Mouse (Mus musculus): ENCODE measurements around the gene Enpp1. TPM values are rescaled to one million over a fixed set of nuclear protein-coding genes. Genes with fewer than 3 reads are reported as not detected.
A peak's percentile ranks its signal among the peaks of the same experiment; 100 is the strongest.

Enpp1 gene
- polyA plus RNA-seq, 1 experiment from 2014 or later: 9.6 TPM

- peak within 1 kb of the TSS; percentile 69 for H3K4me3 ChIP-seq (ENCODE audit: low read depth, low read length)
- H3K27ac ChIP-seq (ENCODE audit: low read depth): peak within 1 kb of the TSS; percentile 91
- no peaks in the 10 kb centered on the region for H3K9me3 ChIP-seq (ENCODE audit: control insufficient read depth, low read length)
- DNase-seq (ENCODE audit: low spot score) (peak; percentile 88), ATAC-seq (replicated peaks; ENCODE audit: low FRiP score, low TSS enrichment, low read depth) (peak; percentile 86)
- WGBS: under 1% methylated on average over 53 of the region's 53 CpGs
- peak within 1 kb of the TSS; percentile 73 for H3K9ac ChIP-seq (ENCODE audit: low read length)
- peak within 1 kb of the TSS; percentile 61 for H3K4me2 ChIP-seq (ENCODE audit: low read length)
- no peaks in the 10 kb centered on the region for H3K36me3 ChIP-seq (ENCODE audit: control insufficient read depth, insufficient read depth, low read length)
- no peaks in the 10 kb centered on the region for H3K27me3 ChIP-seq (replicated peaks; ENCODE audit: control insufficient read depth, insufficient read depth, low read length)
- peaks cover 31% of the 10 kb centered on the region for H3K4me1 ChIP-seq (replicated peaks; ENCODE audit: control insufficient read depth, insufficient read depth, low read length)
Observed at GRCm38 (mm10) chr10:24595250-24596002, 116.5 kb downstream of the Enpp1 start, which contains the start of gene Ccn2. Gene Ccn2, plus strand, starts transcription at chr10:24595442.

- Histone ChIP-seq H3K27ac (ENCODE audit: low read depth) (0 out of 2 replicates have a peak overlapping the region, but pooled peaks have one; percentile 91), H3K27me3 (replicated peaks; ENCODE audit: control insufficient read depth, insufficient read depth, low read length) (no peaks in the 10 kb centered on the region), H3K4me3 (ENCODE audit: low read depth, low read length) (no peak overlapping the region; the same call in 1 of the 2 replicates), H3K4me2 (ENCODE audit: low read length) (peak overlapping the region; percentile 61), H3K9me3 (ENCODE audit: control insufficient read depth, low read length) (no peaks in the 10 kb centered on the region), H3K36me3 (ENCODE audit: control insufficient read depth, insufficient read depth, low read length) (no peaks in the 10 kb centered on the region), H3K9ac (ENCODE audit: low read length) (no peak overlapping the region), H3K4me1 (replicated peaks; ENCODE audit: control insufficient read depth, insufficient read depth, low read length) (peaks cover 31% of the 10 kb centered on the region)
- 77% methylated on average over 4 of the region's 4 CpGs for WGBS
- DNase-seq (ENCODE audit: low spot score) (no peak), ATAC-seq (replicated peaks; ENCODE audit: low FRiP score, low TSS enrichment, low read depth) (no peak)
Observed at GRCm38 (mm10) chr10:24593556-24593955, 118.4 kb downstream of the Enpp1 start.

- ATAC-seq (replicated peaks; ENCODE audit: low FRiP score, low TSS enrichment, low read depth): no peak
- H3K4me2 ChIP-seq (ENCODE audit: low read length): no peak overlapping the region
Observed at GRCm38 (mm10) chr10:24592969-24593368, 119.0 kb downstream of the Enpp1 start.

DNA sequence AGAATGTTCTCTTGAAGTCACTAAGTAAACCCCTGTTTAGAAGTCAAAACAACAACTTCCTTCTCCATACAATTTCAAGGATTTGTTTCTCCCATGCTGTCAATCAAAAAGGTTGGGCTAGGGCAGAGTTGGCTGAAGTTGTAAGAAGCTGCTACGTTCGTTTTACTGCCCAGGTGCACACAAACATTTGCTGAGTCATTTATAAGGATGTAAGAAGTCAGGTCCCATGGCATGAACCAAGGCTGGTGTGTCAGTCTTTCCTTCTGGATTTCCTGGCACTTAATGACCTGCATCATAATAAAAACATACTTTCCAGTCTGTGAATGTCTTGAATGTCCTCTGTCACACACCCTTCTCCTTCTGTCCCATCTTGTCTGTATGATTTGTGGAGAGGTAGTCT is 119.6 kb downstream of the Enpp1 start:
- H3K27me3 ChIP-seq (replicated peaks; ENCODE audit: control insufficient read depth, insufficient read depth, low read length): no peaks in the 10 kb centered on the region
- WGBS: 81% methylated on average over 2 of the region's 2 CpGs
- no peak overlapping the region for H3K4me2 ChIP-seq (ENCODE audit: low read length)
- no peak overlapping the region for H3K27ac ChIP-seq (ENCODE audit: low read depth)
- H3K4me3 ChIP-seq (ENCODE audit: low read depth, low read length): no peak overlapping the region
- no peaks in the 10 kb centered on the region for H3K9me3 ChIP-seq (ENCODE audit: control insufficient read depth, low read length)
- no peak overlapping the region for H3K9ac ChIP-seq (ENCODE audit: low read length)
- H3K4me1 ChIP-seq (replicated peaks; ENCODE audit: control insufficient read depth, insufficient read depth, low read length): peaks cover 28% of the 10 kb centered on the region
- no peaks in the 10 kb centered on the region for H3K36me3 ChIP-seq (ENCODE audit: control insufficient read depth, insufficient read depth, low read length)
- DNase-seq (ENCODE audit: low spot score) (no peak), ATAC-seq (replicated peaks; ENCODE audit: low FRiP score, low TSS enrichment, low read depth) (no peak)

More at GRCm38 (mm10) chr10:24592969-24593368, 119.0 kb downstream of the Enpp1 start:
- no peak overlapping the region for H3K4me3 ChIP-seq (ENCODE audit: low read depth, low read length)
- H3K27ac ChIP-seq (ENCODE audit: low read depth): no peak overlapping the region
- H3K9ac ChIP-seq (ENCODE audit: low read length): no peak overlapping the region
- no peaks in the 10 kb centered on the region for H3K36me3 ChIP-seq (ENCODE audit: control insufficient read depth, insufficient read depth, low read length)
- H3K4me1 ChIP-seq (replicated peaks; ENCODE audit: control insufficient read depth, insufficient read depth, low read length): peaks cover 31% of the 10 kb centered on the region
- H3K27me3 ChIP-seq (replicated peaks; ENCODE audit: control insufficient read depth, insufficient read depth, low read length): no peaks in the 10 kb centered on the region
- no peaks in the 10 kb centered on the region for H3K9me3 ChIP-seq (ENCODE audit: control insufficient read depth, low read length)
- DNase-seq (ENCODE audit: low spot score): no peak
- 49% methylated on average over 7 of the region's 7 CpGs for WGBS

DNA sequence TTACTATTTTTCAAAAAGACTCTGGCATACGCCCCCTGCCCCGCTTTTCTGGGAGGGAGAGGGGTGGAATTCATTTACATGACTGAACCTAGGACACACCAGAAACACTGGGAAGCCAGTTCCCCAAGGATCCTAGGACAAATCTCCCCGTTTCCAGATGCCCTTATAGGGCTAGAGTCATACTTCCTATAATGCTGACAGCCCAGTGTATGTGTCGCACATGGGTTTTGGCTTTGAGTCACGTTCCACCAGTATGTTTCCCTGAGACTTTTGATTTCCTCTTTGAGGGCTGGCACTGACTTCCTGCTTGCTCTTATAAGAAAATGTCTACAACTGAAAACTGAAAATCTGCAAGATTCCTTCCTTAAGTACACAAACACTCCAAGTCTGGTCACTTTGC is 120.2 kb downstream of the Enpp1 start:
- no peaks in the 10 kb centered on the region for H3K36me3 ChIP-seq (ENCODE audit: control insufficient read depth, insufficient read depth, low read length)
- H3K9ac ChIP-seq (ENCODE audit: low read length): no peak overlapping the region
- no peak for DNase-seq (ENCODE audit: low spot score)
- H3K27ac ChIP-seq (ENCODE audit: low read depth): no peak overlapping the region
- no peak for ATAC-seq (replicated peaks; ENCODE audit: low FRiP score, low TSS enrichment, low read depth)
- 70% methylated on average over 5 of the region's 5 CpGs for WGBS
- no peak overlapping the region for H3K4me3 ChIP-seq (ENCODE audit: low read depth, low read length)
- H3K4me2 ChIP-seq (ENCODE audit: low read length): no peak overlapping the region
- H3K27me3 ChIP-seq (replicated peaks; ENCODE audit: control insufficient read depth, insufficient read depth, low read length): no peaks in the 10 kb centered on the region
- H3K4me1 ChIP-seq (replicated peaks; ENCODE audit: control insufficient read depth, insufficient read depth, low read length): peaks cover 28% of the 10 kb centered on the region
- H3K9me3 ChIP-seq (ENCODE audit: control insufficient read depth, low read length): no peaks in the 10 kb centered on the region

- Histone ChIP-seq H3K4me2 (ENCODE audit: low read length) (no peak overlapping the region), H3K4me1 (replicated peaks; ENCODE audit: control insufficient read depth, insufficient read depth, low read length) (peaks cover 22% of the 10 kb centered on the region), H3K4me3 (ENCODE audit: low read depth, low read length) (no peak overlapping the region), H3K27me3 (replicated peaks; ENCODE audit: control insufficient read depth, insufficient read depth, low read length) (no peaks in the 10 kb centered on the region), H3K27ac (ENCODE audit: low read depth) (no peak overlapping the region), H3K9ac (ENCODE audit: low read length) (no peak overlapping the region), H3K36me3 (ENCODE audit: control insufficient read depth, insufficient read depth, low read length) (no peaks in the 10 kb centered on the region), H3K9me3 (ENCODE audit: control insufficient read depth, low read length) (no peaks in the 10 kb centered on the region)
- WGBS: 33% methylated on average over 4 of the region's 4 CpGs
- no peak for ATAC-seq (replicated peaks; ENCODE audit: low FRiP score, low TSS enrichment, low read depth)
- peak; percentile 86 for DNase-seq (ENCODE audit: low spot score)
Observed at GRCm38 (mm10) chr10:24591136-24591535, 120.8 kb downstream of the Enpp1 start.

DNA sequence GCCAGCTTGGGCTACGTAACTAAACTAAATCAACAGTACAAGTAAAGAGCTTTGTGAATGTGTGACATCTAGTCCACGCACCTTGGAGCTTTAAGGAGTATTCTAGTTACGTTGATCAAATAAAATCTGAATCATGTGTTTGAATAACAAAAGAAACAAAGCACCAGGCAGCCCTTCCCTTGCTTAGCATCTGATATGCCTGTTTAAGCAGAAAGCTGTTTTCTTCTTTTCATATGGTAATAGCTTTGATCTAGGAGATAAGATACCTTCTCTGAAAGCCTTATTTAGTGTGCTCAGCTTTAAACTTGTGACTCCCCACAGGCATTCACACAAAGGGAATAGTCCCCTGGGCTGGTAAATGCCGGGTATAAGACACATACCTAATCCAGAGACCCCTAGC is 121.4 kb downstream of the Enpp1 start:
- Histone ChIP-seq H3K36me3 (ENCODE audit: control insufficient read depth, insufficient read depth, low read length) (no peaks in the 10 kb centered on the region), H3K27me3 (replicated peaks; ENCODE audit: control insufficient read depth, insufficient read depth, low read length) (no peaks in the 10 kb centered on the region), H3K9me3 (ENCODE audit: control insufficient read depth, low read length) (no peaks in the 10 kb centered on the region), H3K9ac (ENCODE audit: low read length) (no peak overlapping the region), H3K4me3 (ENCODE audit: low read depth, low read length) (no peak overlapping the region), H3K27ac (ENCODE audit: low read depth) (no peak overlapping the region), H3K4me2 (ENCODE audit: low read length) (no peak overlapping the region), H3K4me1 (replicated peaks; ENCODE audit: control insufficient read depth, insufficient read depth, low read length) (peaks cover 19% of the 10 kb centered on the region)
- 80% methylated on average over 4 of the region's 4 CpGs for WGBS
- DNase-seq (ENCODE audit: low spot score) (no peak), ATAC-seq (replicated peaks; ENCODE audit: low FRiP score, low TSS enrichment, low read depth) (no peak)

- 93% methylated on average over 9 of the region's 9 CpGs for WGBS
- no peaks in the 10 kb centered on the region for H3K9me3 ChIP-seq (ENCODE audit: control insufficient read depth, low read length)
Observed at GRCm38 (mm10) chr10:24589238-24589637, 122.7 kb downstream of the Enpp1 start.

GRCm38 (mm10) chr10:24588824-24589223 is 123.1 kb downstream of the Enpp1 start:
- peaks cover 8% of the 10 kb centered on the region for H3K4me1 ChIP-seq (replicated peaks; ENCODE audit: control insufficient read depth, insufficient read depth, low read length)
- H3K9me3 ChIP-seq (ENCODE audit: control insufficient read depth, low read length): no peaks in the 10 kb centered on the region
- H3K4me3 ChIP-seq (ENCODE audit: low read depth, low read length): no peak overlapping the region
- H3K4me2 ChIP-seq (ENCODE audit: low read length): no peak overlapping the region
- no peaks in the 10 kb centered on the region for H3K36me3 ChIP-seq (ENCODE audit: control insufficient read depth, insufficient read depth, low read length)
- 84% methylated on average over 4 of the region's 4 CpGs for WGBS
- H3K27me3 ChIP-seq (replicated peaks; ENCODE audit: control insufficient read depth, insufficient read depth, low read length): no peaks in the 10 kb centered on the region
- no peak for DNase-seq (ENCODE audit: low spot score)
- no peak overlapping the region for H3K27ac ChIP-seq (ENCODE audit: low read depth)
- no peak overlapping the region for H3K9ac ChIP-seq (ENCODE audit: low read length)
- no peak for ATAC-seq (replicated peaks; ENCODE audit: low FRiP score, low TSS enrichment, low read depth)

More at GRCm38 (mm10) chr10:24589238-24589637, 122.7 kb downstream of the Enpp1 start:
- H3K36me3 ChIP-seq (ENCODE audit: control insufficient read depth, insufficient read depth, low read length): no peaks in the 10 kb centered on the region
- H3K4me1 ChIP-seq (replicated peaks; ENCODE audit: control insufficient read depth, insufficient read depth, low read length): peaks cover 11% of the 10 kb centered on the region
- H3K27ac ChIP-seq (ENCODE audit: low read depth): no peak overlapping the region
- no peak overlapping the region for H3K4me3 ChIP-seq (ENCODE audit: low read depth, low read length)
- no peak overlapping the region for H3K9ac ChIP-seq (ENCODE audit: low read length)
- DNase-seq (ENCODE audit: low spot score) (no peak), ATAC-seq (replicated peaks; ENCODE audit: low FRiP score, low TSS enrichment, low read depth) (no peak)
- no peaks in the 10 kb centered on the region for H3K27me3 ChIP-seq (replicated peaks; ENCODE audit: control insufficient read depth, insufficient read depth, low read length)
- no peak overlapping the region for H3K4me2 ChIP-seq (ENCODE audit: low read length)

All from intestine, embryonic 14.5 days (tissue).